Mouse (Mus musculus) liver, adult 2 months (tissue): ENCODE measurements around the gene Setdb1. TPM values are rescaled to one million over a fixed set of nuclear protein-coding genes. Genes with fewer than 3 reads are reported as not detected.
"Not testable (repeated sequence)": the region's sequence is repeated elsewhere in the genome, so short reads cannot be mapped to it uniquely, and the experiment has no call there.

Experiments used
- DNase-seq: peaks from one replicate; pipeline ENCODE4 v3.0.0-alpha.2; 2011; ENCODE audit warnings: low read depth, low spot score; ENCODE audit errors: extremely low read depth
- H3K27ac ChIP-seq: fragments of 200-500 bp; replicated peaks from 2 replicates; pipeline ENCODE4 v1.5.1; 2012; ENCODE audit warnings: low read depth, mild to moderate bottlenecking, control low read depth, inconsistent platforms, low read length; ENCODE audit not compliant: insufficient read depth
- H3K27me3 ChIP-seq: fragments of 200-500 bp; 2 replicates; pipeline ENCODE4 v1.6.1; 2012; ENCODE audit warnings: mild to moderate bottlenecking, moderate library complexity, low read length, inconsistent platforms; ENCODE audit not compliant: control insufficient read depth, insufficient read depth
- H3K36me3 ChIP-seq: fragments of 200-500 bp; 2 replicates; pipeline ENCODE4 v1.6.1; 2012; ENCODE audit warnings: low read length, inconsistent platforms; ENCODE audit not compliant: control insufficient read depth, insufficient read depth
- H3K4me1 ChIP-seq: fragments of 200-500 bp; 2 replicates; pipeline ENCODE4 v1.6.1; 2011; ENCODE audit warnings: low read length; ENCODE audit not compliant: control insufficient read depth, insufficient read depth
- H3K4me3 ChIP-seq: fragments of 200-500 bp; 2 replicates; pipeline ENCODE4 v1.5.1; 2011; ENCODE audit warnings: low read depth, mild to moderate bottlenecking, control low read depth, low read length, moderate library complexity; ENCODE audit not compliant: insufficient read depth
- H3K79me2 ChIP-seq: fragments of 200-500 bp; 2 replicates; pipeline ENCODE4 v1.6.1; 2012; ENCODE audit warnings: inconsistent platforms, mild to moderate bottlenecking, low read length, moderate library complexity; ENCODE audit not compliant: control insufficient read depth, insufficient read depth
- H3K9ac ChIP-seq: fragments of 200-500 bp; 2 replicates; pipeline ENCODE4 v1.6.1; 2012; ENCODE audit warnings: low read depth, mild to moderate bottlenecking, control low read depth, inconsistent platforms, low read length
- CTCF ChIP-seq: fragments of 200-500 bp; IDR thresholded peaks from 2 replicates; pipeline ENCODE4 v1.5.1; 2011; ENCODE audit warnings: low read depth, low read length, control low read depth
- POLR2A ChIP-seq: fragments of 200-500 bp; IDR thresholded peaks from 2 replicates; pipeline ENCODE4 v1.6.1; 2011; ENCODE audit warnings: low read length, control low read depth; ENCODE audit not compliant: insufficient read depth; ENCODE audit errors: extremely low read depth
- WGBS: fragments of 180-500 bp; shearing (Covaris S2); methylation state at CpG from one replicate; pipeline ENCODE4 v1.1.7; 2018; 5-methylcytosine and 5-hydroxymethylcytosine counted together
- polyA plus RNA-seq: library from polyadenylated mRNA; depleted of rRNA; stranded (reverse); fragments of >200 nt; gene quantifications from 2 replicates; pipeline ENCODE4 v1.2.3, GENCODE M21; 2012; rRNA removed
- total RNA-seq: library from RNA; depleted of rRNA; stranded (reverse); fragments of >200 nt; gene quantifications from 2 replicates; pipeline ENCODE4 v1.2.3, GENCODE M21; 2014; rRNA removed

Gene Setdb1
- total RNA-seq (13.3 and 15.7 TPM in 2 replicates), polyA plus RNA-seq (6.3 and 8.6 TPM in 2 replicates)

GRCm38 (mm10) chr3:95356701-95357449 is at the start of gene Setdb1:
Setdb1 (minus strand) TSS chr3:95357202.
- not testable (repeated sequence) for H3K27me3 ChIP-seq, H3K36me3 ChIP-seq, H3K27ac ChIP-seq, H3K79me2 ChIP-seq, H3K4me1 ChIP-seq
- WGBS = under 1% methylated on average over 33 of the region's 57 CpGs
- DNase-seq = peak; percentile 82
- peak within 1 kb of the TSS; percentile 82 for H3K9ac ChIP-seq
- peak within 1 kb of the TSS; percentile 98 for H3K4me3 ChIP-seq

GRCm38 (mm10) chr3:95402741-95403140 is 45.7 kb upstream of the Setdb1 start, which contains the start of gene 4930558C23Rik:
4930558C23Rik (minus strand) TSS chr3:95402841.
- DNase-seq = no peak
- H3K4me1 ChIP-seq = no peaks in the 10 kb centered on the region
- no peaks in the 10 kb centered on the region for H3K79me2 ChIP-seq
- no peaks in the 10 kb centered on the region for H3K36me3 ChIP-seq
- H3K27me3 ChIP-seq = no peaks in the 10 kb centered on the region
- 95% methylated on average over 3 of the region's 3 CpGs for WGBS
- no peak within 1 kb of the TSS for H3K4me3 ChIP-seq
- H3K27ac ChIP-seq = no peak within 1 kb of the TSS
- no peak for TF ChIP-seq CTCF
- no peak within 1 kb of the TSS for H3K9ac ChIP-seq

GRCm38 (mm10) chr3:95394385-95394784 is 37.4 kb upstream of the Setdb1 start:
- no peak overlapping the region for H3K9ac ChIP-seq
- H3K4me3 ChIP-seq = no peak overlapping the region
- no peak for TF ChIP-seq POLR2A
- peak; percentile 46 for TF ChIP-seq CTCF
- peak; percentile 64 for DNase-seq
- no peaks in the 10 kb centered on the region for H3K79me2 ChIP-seq
- H3K27ac ChIP-seq = no peak overlapping the region
- no peaks in the 10 kb centered on the region for H3K36me3 ChIP-seq
- 62% methylated on average over 4 of the region's 4 CpGs for WGBS
- H3K27me3 ChIP-seq = no peaks in the 10 kb centered on the region
- no peaks in the 10 kb centered on the region for H3K4me1 ChIP-seq

- no peak overlapping the region for H3K9ac ChIP-seq
- TF ChIP-seq POLR2A (no peak), CTCF (no peak)
- 67% methylated on average over 5 of the region's 5 CpGs for WGBS
- DNase-seq = no peak
- H3K4me1 ChIP-seq = no peaks in the 10 kb centered on the region
- no peak overlapping the region for H3K4me3 ChIP-seq
- no peaks in the 10 kb centered on the region for H3K36me3 ChIP-seq
- no peaks in the 10 kb centered on the region for H3K79me2 ChIP-seq
- H3K27ac ChIP-seq = no peak overlapping the region
- no peaks in the 10 kb centered on the region for H3K27me3 ChIP-seq
These were observed 28.5 kb upstream of the Setdb1 start for GRCm38 (mm10) chr3:95385401-95386075.

- Histone ChIP-seq H3K27me3 (no peaks in the 10 kb centered on the region), H3K4me1 (no peaks in the 10 kb centered on the region), H3K27ac (no peak overlapping the region), H3K9ac (no peak overlapping the region), H3K36me3 (no peaks in the 10 kb centered on the region), H3K4me3 (no peak overlapping the region), H3K79me2 (no peaks in the 10 kb centered on the region)
- no peak for TF ChIP-seq POLR2A
- no peak for DNase-seq
- 82% methylated on average over 10 of the region's 10 CpGs for WGBS
These were observed 16.2 kb upstream of the Setdb1 start for GRCm38 (mm10) chr3:95373208-95373607.

- no peak for TF ChIP-seq CTCF
- TF ChIP-seq POLR2A = no peak
- Histone ChIP-seq H3K27ac (no peak overlapping the region), H3K4me1 (no peaks in the 10 kb centered on the region), H3K4me3 (no peak overlapping the region), H3K9ac (no peak overlapping the region), H3K36me3 (no peaks in the 10 kb centered on the region), H3K27me3 (no peaks in the 10 kb centered on the region), H3K79me2 (no peaks in the 10 kb centered on the region)
- no peak for DNase-seq
These were observed 13.1 kb upstream of the Setdb1 start for GRCm38 (mm10) chr3:95370101-95370500.

GRCm38 (mm10) chr3:95360276-95360675 is 3.3 kb upstream of the Setdb1 start:
- not testable (repeated sequence) for H3K27ac ChIP-seq, H3K27me3 ChIP-seq, H3K36me3 ChIP-seq, H3K79me2 ChIP-seq, H3K4me1 ChIP-seq, DNase-seq, H3K4me3 ChIP-seq, H3K9ac ChIP-seq
- 86% methylated on average over 3 of the region's 3 CpGs for WGBS
